ENCODE assay signal across 26 mouse cellular contexts in the genomic region with DNA sequence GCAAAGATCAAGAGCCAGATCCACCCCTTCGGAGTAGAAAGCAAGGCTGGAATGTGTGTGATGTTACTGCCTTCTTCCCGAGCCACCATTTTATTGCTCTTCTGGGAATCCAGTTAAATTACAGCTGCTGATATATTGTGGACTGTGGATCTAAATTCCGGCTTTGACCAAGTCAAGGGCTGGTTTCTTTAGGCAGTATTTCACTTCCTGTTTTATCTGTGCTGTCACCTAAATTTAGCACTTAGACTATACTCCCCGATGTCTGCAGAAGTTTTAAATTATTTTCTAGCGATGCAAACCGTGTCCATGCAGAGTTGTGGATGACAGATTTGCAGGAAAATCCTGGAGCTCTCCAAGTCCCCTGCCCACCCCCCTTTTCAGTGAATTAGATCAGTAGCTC.
DNase-seq lines count a peak whose midpoint lies in the region; ATAC-seq and TF ChIP-seq lines count a peak whose summit lies in the region.
"Had no signal": no experiment of that assay in that cellular context is flagged by ENCODE, and none has a peak within 500 bp of the region (broad histone marks: within the 10 kb centered on the region; RNA-seq: fewer than 3 reads in every experiment).

No protein-coding gene starts in this region.

- no peak for TF ChIP-seq POLR2A in kidney, adult 2 months (IDR thresholded peaks at IDR 0.05; ENCODE audit: low read depth, low read length)
- TF ChIP-seq POLR2A in limb, embryonic 14.5 days (IDR thresholded peaks at IDR 0.05; ENCODE audit: borderline replicate concordance, extremely low read depth, insufficient read depth, insufficient read length): no peak

- no peak overlapping the region for H3K27ac ChIP-seq in kidney, embryonic 15.5 days
- H3K27ac ChIP-seq in kidney, adult 2 months (ENCODE audit: insufficient read depth, low read depth, low read length): no peak overlapping the region
- no peak overlapping the region for H3K27ac ChIP-seq in limb, embryonic 11.5 days (replicated peaks; ENCODE audit: low read depth, low read length)
- no peak overlapping the region for H3K27ac ChIP-seq in limb, embryonic 10.5 days
- no peak overlapping the region for H3K27ac ChIP-seq in limb, embryonic 14.5 days (replicated peaks; ENCODE audit: low read depth, low read length)
- no peak overlapping the region for H3K27ac ChIP-seq in neural tube, embryonic 15.5 days (replicated peaks)
- H3K27ac ChIP-seq in liver, embryonic 11.5 days (ENCODE audit: low read depth, low read length): no peak overlapping the region
- H3K27ac ChIP-seq: forebrain, embryonic 13.5 days; heart, adult 2 months; hindbrain, embryonic 13.5 days; limb, embryonic 13.5 days; liver, embryonic 13.5 days; midbrain, embryonic 10.5 days; midbrain, embryonic 15.5 days had no signal

- 0 out of 2 replicates have a peak overlapping the region, but pooled peaks have one; percentile 9 for H3K4me2 ChIP-seq in kidney, embryonic 15.5 days
- H3K4me2 ChIP-seq in limb, embryonic 11.5 days (ENCODE audit: low read depth, severe bottlenecking): no peak overlapping the region
- H3K4me2 ChIP-seq in limb, embryonic 14.5 days (replicated peaks; ENCODE audit: low read depth, low read length, severe bottlenecking): no peak overlapping the region
- H3K4me2 ChIP-seq in neural tube, embryonic 15.5 days: peak overlapping the region; percentile 19; the same call in 1 of the 2 replicates
- H3K4me2 ChIP-seq in liver, embryonic 11.5 days: no peak overlapping the region
- H3K4me2 ChIP-seq: forebrain, embryonic 13.5 days; heart, embryonic 12.5 days; hindbrain, embryonic 13.5 days; limb, embryonic 13.5 days; liver, embryonic 13.5 days; midbrain, embryonic 15.5 days had no signal

- WGBS in kidney, embryonic 15.5 days: 33% methylated on average over 6 of the region's 6 CpGs
- 8% methylated on average over 6 of the region's 6 CpGs for WGBS in kidney, adult 2 months
- 38% methylated on average over 6 of the region's 6 CpGs for WGBS in limb, embryonic 11.5 days
- WGBS in limb, embryonic 10.5 days: 36% methylated on average over 6 of the region's 6 CpGs
- WGBS in limb, embryonic 14.5 days: 32% methylated on average over 6 of the region's 6 CpGs
- WGBS in neural tube, embryonic 15.5 days: 41% methylated on average over 6 of the region's 6 CpGs
- WGBS in liver, embryonic 11.5 days: 55% methylated on average over 6 of the region's 6 CpGs

- no peak overlapping the region for H3K4me3 ChIP-seq in kidney, embryonic 15.5 days (replicated peaks)
- no peak overlapping the region for H3K4me3 ChIP-seq in kidney, adult 2 months (ENCODE audit: insufficient read depth, low read depth, low read length)
- no peak overlapping the region for H3K4me3 ChIP-seq in limb, embryonic 11.5 days (ENCODE audit: low read depth, low read length)
- no peak overlapping the region for H3K4me3 ChIP-seq in limb, embryonic 10.5 days
- no peak overlapping the region for H3K4me3 ChIP-seq in limb, embryonic 14.5 days (replicated peaks; ENCODE audit: low read length)
- no peak overlapping the region for H3K4me3 ChIP-seq in neural tube, embryonic 15.5 days (replicated peaks)
- no peak overlapping the region for H3K4me3 ChIP-seq in liver, embryonic 11.5 days (ENCODE audit: low read depth, low read length)
- H3K4me3 ChIP-seq: forebrain, embryonic 13.5 days; heart, adult 2 months; heart, embryonic 12.5 days; hindbrain, embryonic 13.5 days; limb, embryonic 13.5 days; liver, embryonic 13.5 days; midbrain, embryonic 10.5 days; midbrain, embryonic 15.5 days had no signal

- H3K4me1 ChIP-seq in kidney, embryonic 15.5 days: no peaks in the 10 kb centered on the region
- no peaks in the 10 kb centered on the region for H3K4me1 ChIP-seq in kidney, adult 2 months (ENCODE audit: control insufficient read depth, insufficient read depth, low read length)
- no peaks in the 10 kb centered on the region for H3K4me1 ChIP-seq in limb, embryonic 11.5 days (ENCODE audit: control insufficient read depth, insufficient read depth, low read length)
- H3K4me1 ChIP-seq in limb, embryonic 10.5 days: no peaks in the 10 kb centered on the region
- no peaks in the 10 kb centered on the region for H3K4me1 ChIP-seq in limb, embryonic 14.5 days (ENCODE audit: control insufficient read depth, insufficient read depth, low read length)
- no peaks in the 10 kb centered on the region for H3K4me1 ChIP-seq in neural tube, embryonic 15.5 days
- no peaks in the 10 kb centered on the region for H3K4me1 ChIP-seq in liver, embryonic 11.5 days (replicated peaks; ENCODE audit: control insufficient read depth, insufficient read depth, low read length)
- H3K4me1 ChIP-seq: forebrain, embryonic 13.5 days; heart, embryonic 12.5 days; hindbrain, embryonic 13.5 days; limb, embryonic 13.5 days; liver, embryonic 13.5 days; midbrain, embryonic 15.5 days had no signal

- no peak for TF ChIP-seq CTCF in kidney, adult 2 months (conservative IDR thresholded peaks at IDR 0.05; ENCODE audit: insufficient read depth, insufficient read length, low read depth, low read length)

- no peaks in the 10 kb centered on the region for H3K9me3 ChIP-seq in kidney, embryonic 15.5 days (replicated peaks)
- H3K9me3 ChIP-seq in limb, embryonic 11.5 days (ENCODE audit: control insufficient read depth, low read length): no peaks in the 10 kb centered on the region
- no peaks in the 10 kb centered on the region for H3K9me3 ChIP-seq in limb, embryonic 10.5 days (replicated peaks)
- H3K9me3 ChIP-seq in limb, embryonic 14.5 days (ENCODE audit: control insufficient read depth, low read length): no peaks in the 10 kb centered on the region
- no peaks in the 10 kb centered on the region for H3K9me3 ChIP-seq in neural tube, embryonic 15.5 days (replicated peaks)
- H3K9me3 ChIP-seq in liver, embryonic 11.5 days (ENCODE audit: control insufficient read depth, low read length): no peaks in the 10 kb centered on the region
- H3K9me3 ChIP-seq: forebrain, embryonic 13.5 days; heart, embryonic 12.5 days; hindbrain, embryonic 13.5 days; limb, embryonic 13.5 days; liver, embryonic 13.5 days; midbrain, embryonic 10.5 days; midbrain, embryonic 15.5 days had no signal

- H3K36me3 ChIP-seq in kidney, embryonic 15.5 days: no peaks in the 10 kb centered on the region
- H3K36me3 ChIP-seq in kidney, adult 2 months (ENCODE audit: control insufficient read depth, insufficient read depth, low read length): no peaks in the 10 kb centered on the region
- no peaks in the 10 kb centered on the region for H3K36me3 ChIP-seq in limb, embryonic 11.5 days (ENCODE audit: control insufficient read depth, insufficient read depth, low read length)
- H3K36me3 ChIP-seq in limb, embryonic 10.5 days: no peaks in the 10 kb centered on the region
- H3K36me3 ChIP-seq in limb, embryonic 14.5 days (ENCODE audit: control insufficient read depth, insufficient read depth, low read length): no peaks in the 10 kb centered on the region
- no peaks in the 10 kb centered on the region for H3K36me3 ChIP-seq in neural tube, embryonic 15.5 days
- no peaks in the 10 kb centered on the region for H3K36me3 ChIP-seq in liver, embryonic 11.5 days (ENCODE audit: control insufficient read depth, insufficient read depth, low read length)
- H3K36me3 ChIP-seq: heart, embryonic 12.5 days; hindbrain, embryonic 13.5 days; limb, embryonic 13.5 days; liver, embryonic 13.5 days; midbrain, embryonic 10.5 days; midbrain, embryonic 15.5 days had no signal

- peak; percentile 90 for ATAC-seq in kidney, embryonic 15.5 days (replicated peaks; ENCODE audit: low FRiP score)
- no peak for ATAC-seq in limb, embryonic 11.5 days (ENCODE audit: insufficient number of reproducible peaks, low FRiP score, low TSS enrichment, low read depth)
- ATAC-seq in limb, embryonic 14.5 days (ENCODE audit: low FRiP score, low read depth): no peak
- no peak for ATAC-seq in neural tube, embryonic 15.5 days (ENCODE audit: low FRiP score)
- ATAC-seq in liver, embryonic 11.5 days (replicated peaks; ENCODE audit: low FRiP score): no peak
- ATAC-seq: forebrain, embryonic 13.5 days; intestine, postnatal 0 days; midbrain, embryonic 15.5 days had no signal

- DNase-seq in kidney, adult 2 months: no peak
- peak; percentile 19 for DNase-seq in limb, embryonic 11.5 days (ENCODE audit: low spot score)
- no peak for DNase-seq in limb, embryonic 10.5 days (ENCODE audit: low spot score)
- peak; percentile 3 for DNase-seq in limb, embryonic 14.5 days (ENCODE audit: low spot score)
- no peak for DNase-seq in liver, embryonic 11.5 days (ENCODE audit: low spot score)
- no peak for DNase-seq in adrenal gland, postnatal 10 days
- DNase-seq: adrenal gland, postnatal 25 days; cerebellum, adult 11-12 months; cerebellum, adult 9-11 months; heart, adult 2 months; heart, postnatal 4 days; liver, embryonic 13.5 days; lung, adult 2 months; lung, postnatal 10 days; right cerebral cortex, adult 18-20 months; spleen, adult 18-20 months; thymus, postnatal 25 days had no signal

- no peaks in the 10 kb centered on the region; the same call in 1 of the 2 replicates for H3K27me3 ChIP-seq in kidney, embryonic 15.5 days
- H3K27me3 ChIP-seq in kidney, adult 2 months (replicated peaks; ENCODE audit: control insufficient read depth, insufficient read depth, low read length): no peaks in the 10 kb centered on the region
- H3K27me3 ChIP-seq in limb, embryonic 11.5 days (ENCODE audit: control insufficient read depth, insufficient read depth, low read length): no peaks in the 10 kb centered on the region
- 0 out of 2 replicates have a peak, but pooled peaks cover 13% of the 10 kb centered on the region for H3K27me3 ChIP-seq in limb, embryonic 10.5 days (ENCODE audit: low read depth, poor library complexity, severe bottlenecking)
- no peaks in the 10 kb centered on the region for H3K27me3 ChIP-seq in limb, embryonic 14.5 days (ENCODE audit: control insufficient read depth, insufficient read depth, low read length)
- H3K27me3 ChIP-seq in neural tube, embryonic 15.5 days (replicated peaks): no peaks in the 10 kb centered on the region
- H3K27me3 ChIP-seq in liver, embryonic 11.5 days (replicated peaks; ENCODE audit: control insufficient read depth, insufficient read depth, low read length): no peaks in the 10 kb centered on the region
- H3K27me3 ChIP-seq: forebrain, embryonic 13.5 days; heart, embryonic 12.5 days; hindbrain, embryonic 13.5 days; liver, embryonic 13.5 days; midbrain, embryonic 15.5 days had no signal

- H3K9ac ChIP-seq in kidney, embryonic 15.5 days: no peak overlapping the region
- H3K9ac ChIP-seq in limb, embryonic 11.5 days (ENCODE audit: low read length): no peak overlapping the region
- H3K9ac ChIP-seq in limb, embryonic 14.5 days (ENCODE audit: low read depth, low read length, severe bottlenecking): no peak overlapping the region
- H3K9ac ChIP-seq in neural tube, embryonic 15.5 days (replicated peaks): no peak overlapping the region
- H3K9ac ChIP-seq in liver, embryonic 11.5 days (ENCODE audit: low read depth, low read length): no peak overlapping the region
- H3K9ac ChIP-seq: forebrain, embryonic 13.5 days; heart, embryonic 12.5 days; hindbrain, embryonic 13.5 days; limb, embryonic 13.5 days; liver, embryonic 13.5 days; midbrain, embryonic 15.5 days had no signal

Comparison
In these comparisons a context has a peak if more than half of its experiments do, and no peak if none do; other contexts are left out.
1. DNase-seq: peak in limb, embryonic 11.5 days (single experiment) and limb, embryonic 14.5 days (single experiment); none in kidney, adult 2 months (single experiment), limb, embryonic 10.5 days (single experiment), liver, embryonic 11.5 days (single experiment) and adrenal gland, postnatal 10 days (single experiment).
2. H3K4me2 ChIP-seq: peak in kidney, embryonic 15.5 days (single experiment) and neural tube, embryonic 15.5 days (single experiment); none in limb, embryonic 11.5 days (single experiment), limb, embryonic 14.5 days (single experiment) and liver, embryonic 11.5 days (single experiment).